16 mouse cellular contexts compared by ENCODE assay signal in the genomic region with DNA sequence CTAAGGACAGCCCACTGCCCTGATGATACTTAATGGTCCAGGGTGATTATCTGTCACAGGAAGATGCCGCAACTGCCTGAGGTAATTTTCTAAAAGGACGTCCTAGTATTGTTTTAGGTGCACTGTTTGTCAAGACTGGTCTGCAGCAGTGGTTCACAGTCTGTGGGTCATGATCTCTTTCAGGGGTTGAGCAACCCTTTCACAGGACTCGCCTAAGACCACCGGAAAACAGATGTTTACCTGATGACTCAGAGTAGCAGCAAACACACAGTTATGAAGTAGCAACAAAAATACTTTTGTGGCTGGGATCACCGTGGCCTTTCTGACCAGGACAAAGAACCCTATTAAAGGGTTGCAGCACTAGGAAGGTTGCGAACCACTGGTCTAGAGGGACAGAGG. TPM values are rescaled to one million over a fixed set of nuclear protein-coding genes. Genes with fewer than 3 reads are reported as not detected.
DNase-seq lines count a peak whose midpoint lies in the region; ATAC-seq and TF ChIP-seq lines count a peak whose summit lies in the region.
"Had no signal": no experiment of that assay in that cellular context is flagged by ENCODE, and none has a peak within 500 bp of the region (broad histone marks: within the 10 kb centered on the region; RNA-seq: fewer than 3 reads in every experiment).

No protein-coding gene starts in this region.

- no peaks in the 10 kb centered on the region for H3K9me3 ChIP-seq in heart, embryonic 14.5 days (ENCODE audit: control insufficient read depth, low read length)
- H3K9me3 ChIP-seq in lung, postnatal 0 days (ENCODE audit: low read length) = no peaks in the 10 kb centered on the region
- H3K9me3 ChIP-seq in stomach, postnatal 0 days (ENCODE audit: control insufficient read depth, low read length) = no peaks in the 10 kb centered on the region
- H3K9me3 ChIP-seq: hindbrain, embryonic 15.5 days; megakaryocyte, embryonic 14.5 days had no signal

- TF ChIP-seq CTCF in lung, postnatal 0 days (IDR thresholded peaks at IDR 0.05) = no peak
- no peak for TF ChIP-seq CTCF in embryonic fibroblast, embryonic 13.5 days (IDR thresholded peaks at IDR 0.05; ENCODE audit: borderline replicate concordance, insufficient read depth, low read length)
- no peak for TF ChIP-seq CTCF in stomach, postnatal 0 days (IDR thresholded peaks at IDR 0.05; ENCODE audit: low read depth)

- no peak for TF ChIP-seq EP300 in lung, postnatal 0 days (IDR thresholded peaks at IDR 0.05)
- no peak for TF ChIP-seq EP300 in stomach, postnatal 0 days (optimal IDR thresholded peaks at IDR 0.05)

- peak overlapping the region; percentile 34; the same call in 1 of the 2 replicates for H3K9ac ChIP-seq in heart, embryonic 14.5 days (ENCODE audit: low read length)
- H3K9ac ChIP-seq in lung, postnatal 0 days (replicated peaks; ENCODE audit: low read depth) = no peak overlapping the region
- H3K9ac ChIP-seq in stomach, postnatal 0 days (ENCODE audit: low read length) = no peak overlapping the region
- H3K9ac ChIP-seq: hindbrain, embryonic 15.5 days; lung, embryonic 14.5 days had no signal

- no peaks in the 10 kb centered on the region for H3K27me3 ChIP-seq in heart, embryonic 14.5 days (ENCODE audit: control insufficient read depth, insufficient read depth, low read length)
- H3K27me3 ChIP-seq in lung, postnatal 0 days (replicated peaks; ENCODE audit: insufficient read depth, low read length) = no peaks in the 10 kb centered on the region
- H3K27me3 ChIP-seq in stomach, postnatal 0 days (ENCODE audit: control insufficient read depth, insufficient read depth, low read length) = no peaks in the 10 kb centered on the region
- H3K27me3 ChIP-seq: CH12.LX; hindbrain, embryonic 15.5 days; Patski had no signal

- WGBS in heart, embryonic 14.5 days = 61% methylated on average over 6 of the region's 6 CpGs
- 55% methylated on average over 6 of the region's 6 CpGs for WGBS in lung, postnatal 0 days
- WGBS in stomach, postnatal 0 days = 43% methylated on average over 6 of the region's 6 CpGs

- H3K36me3 ChIP-seq in heart, embryonic 14.5 days (ENCODE audit: control insufficient read depth, insufficient read depth, low read length) = peaks cover 90% of the 10 kb centered on the region
- peaks cover 43% of the 10 kb centered on the region; the same call in 1 of the 2 replicates for H3K36me3 ChIP-seq in lung, postnatal 0 days (ENCODE audit: insufficient read depth, low read length)
- peaks cover 11% of the 10 kb centered on the region for H3K36me3 ChIP-seq in stomach, postnatal 0 days (ENCODE audit: control insufficient read depth, insufficient read depth, low read length)
- H3K36me3 ChIP-seq: hindbrain, embryonic 15.5 days had no signal

- H3K4me2 ChIP-seq in heart, embryonic 14.5 days (ENCODE audit: low read length) = no peak overlapping the region
- H3K4me2 ChIP-seq in lung, postnatal 0 days (replicated peaks; ENCODE audit: low read depth, low read length) = no peak overlapping the region
- no peak overlapping the region for H3K4me2 ChIP-seq in stomach, postnatal 0 days (replicated peaks; ENCODE audit: low read depth)
- H3K4me2 ChIP-seq: hindbrain, embryonic 15.5 days; lung, embryonic 14.5 days had no signal

- no peak for ATAC-seq in heart, embryonic 14.5 days (ENCODE audit: insufficient number of reproducible peaks, insufficient read depth, low FRiP score, low read depth)
- ATAC-seq in lung, postnatal 0 days = peak; percentile 55; the same call in 1 of the 2 replicates
- ATAC-seq in stomach, postnatal 0 days (ENCODE audit: low FRiP score, low TSS enrichment) = 0 out of 2 replicates have a peak, but pooled peaks have one; percentile 11
- ATAC-seq: Patski had no signal

- no peak for DNase-seq in heart, adult 18-20 months
- no peak for DNase-seq in lung, postnatal 0 days (ENCODE audit: low spot score)
- DNase-seq in lung, postnatal 36 days = no peak
- no peak for DNase-seq in stomach, postnatal 0 days (ENCODE audit: low spot score)
- DNase-seq in left cerebral cortex, adult 11 months (ENCODE audit: low spot score) = no peak
- DNase-seq: cerebellum, adult 11-12 months; liver; thymus, adult 2 months had no signal

- peaks cover 24 to 42% of the 10 kb centered on the region in 2 experiments for H3K4me1 ChIP-seq in heart, embryonic 14.5 days (ENCODE audit: control insufficient read depth in 2 of 2, insufficient read depth in 2 of 2, low read length in 2 of 2)
- peaks cover 7% of the 10 kb centered on the region; the same call in 1 of the 2 replicates for H3K4me1 ChIP-seq in lung, postnatal 0 days (ENCODE audit: insufficient read depth, low read depth, low read length)
- peaks cover 27% of the 10 kb centered on the region for H3K4me1 ChIP-seq in embryonic fibroblast, embryonic 13.5 days (ENCODE audit: control insufficient read depth, insufficient read depth, low read length)
- H3K4me1 ChIP-seq in stomach, postnatal 0 days (replicated peaks; ENCODE audit: control insufficient read depth, insufficient read depth) = no peaks in the 10 kb centered on the region
- H3K4me1 ChIP-seq: megakaryocyte, embryonic 14.5 days had no signal

- TF ChIP-seq POLR2A in embryonic fibroblast, embryonic 13.5 days (IDR thresholded peaks at IDR 0.05; ENCODE audit: low read depth, low read length) = no peak

- no peak overlapping the region for H3K4me3 ChIP-seq in heart, embryonic 14.5 days (ENCODE audit: control insufficient read depth in 1 of 2, insufficient read depth in 1 of 2, low read depth in 1 of 2, low read length in 2 of 2)
- no peak overlapping the region for H3K4me3 ChIP-seq in lung, postnatal 0 days (ENCODE audit: low read depth, low read length)
- no peak overlapping the region for H3K4me3 ChIP-seq in embryonic fibroblast, embryonic 13.5 days (ENCODE audit: insufficient read depth, low read length)
- no peak overlapping the region for H3K4me3 ChIP-seq in stomach, postnatal 0 days (ENCODE audit: low read depth, low read length)
- H3K4me3 ChIP-seq: hindbrain, embryonic 15.5 days; left cerebral cortex, adult 2 months; megakaryocyte, embryonic 14.5 days had no signal

- peak overlapping the region; percentile 71 to 82 for H3K27ac ChIP-seq in heart, embryonic 14.5 days (replicated peaks in 1 of 2; ENCODE audit: control insufficient read depth in 1 of 2, insufficient read depth in 1 of 2, low read depth in 2 of 2, low read length in 2 of 2)
- no peak overlapping the region for H3K27ac ChIP-seq in lung, postnatal 0 days (ENCODE audit: low read length)
- 0 out of 2 replicates have a peak overlapping the region, but pooled peaks have one; percentile 15 for H3K27ac ChIP-seq in embryonic fibroblast, embryonic 13.5 days (ENCODE audit: insufficient read depth, low read length)
- peak overlapping the region; percentile 72; the same call in 1 of the 2 replicates for H3K27ac ChIP-seq in stomach, postnatal 0 days (replicated peaks)
- H3K27ac ChIP-seq: hindbrain, embryonic 15.5 days; left cerebral cortex, adult 2 months had no signal

RNA-seq across cellular contexts. Expression of gene Anxa2, which starts 24.4 kb away (rescaled TPM):
- polyA plus RNA-seq in heart, embryonic 14.5 days (2014; fragmentation: Nextera tagmentation; extraction: Ambion mirVana) = 532 and 550 TPM in 2 replicates
- 10 to 100 TPM; 74.1 to 74.4 TPM for total RNA-seq in heart, adult 18-20 months (2021)
- 1,095 and 1,144 TPM in 2 replicates for polyA plus RNA-seq in lung, postnatal 0 days (2015; fragmentation: Nextera tagmentation; extraction: Ambion mirVana)
- 1,213 and 1,412 TPM in 2 replicates for polyA plus RNA-seq in embryonic fibroblast, embryonic 13.5 days (2011; ENCODE audit: insufficient read length, low read depth, missing spikeins)
- polyA plus RNA-seq in stomach, postnatal 0 days (2015; fragmentation: Nextera tagmentation; extraction: Ambion mirVana) = 634 and 654 TPM in 2 replicates
